Mouse (Mus musculus) intestine, embryonic 16.5 days (tissue): ENCODE data around the gene Clcn7. TPM values are rescaled to one million over a fixed set of nuclear protein-coding genes. Genes with fewer than 3 reads are reported as not detected.

ENCODE experiments used
- ATAC-seq: fragments of 200-750 bp; cut with Nextera tagmentation; 2 replicates; pipeline ENCODE4 v1.8.0; 2017; ENCODE audit warnings: moderate TSS enrichment, moderate library complexity
- H3K27ac ChIP-seq: fragments of 300-500 bp; sonication (generic); 2 replicates; pipeline ENCODE4 v1.5.1; 2014; ENCODE audit warnings: mild to moderate bottlenecking, low read length
- H3K27me3 ChIP-seq: fragments of 300-500 bp; sonication (generic); replicated peaks from 2 replicates; pipeline ENCODE4 v1.6.1; 2014; ENCODE audit warnings: low read length, control low read depth, mixed read lengths; ENCODE audit not compliant: control insufficient read depth, insufficient read depth
- H3K36me3 ChIP-seq: fragments of 300-500 bp; sonication (generic); 2 replicates; pipeline ENCODE4 v1.6.1; 2014; ENCODE audit warnings: low read length, control low read depth; ENCODE audit not compliant: control insufficient read depth, insufficient read depth
- H3K4me1 ChIP-seq: fragments of 300-500 bp; sonication (generic); 2 replicates; pipeline ENCODE4 v1.6.1; 2014; ENCODE audit warnings: low read length, control low read depth, mixed read lengths; ENCODE audit not compliant: control insufficient read depth, insufficient read depth
- H3K4me2 ChIP-seq: fragments of 300-500 bp; sonication (generic); 2 replicates; pipeline ENCODE4 v1.6.1; 2014; ENCODE audit warnings: low read depth, low read length, control low read depth
- H3K4me3 ChIP-seq: fragments of 300-500 bp; sonication (generic); 2 replicates; pipeline ENCODE4 v1.5.1; 2014; ENCODE audit warnings: mild to moderate bottlenecking, low read length
- H3K9ac ChIP-seq: fragments of 300-500 bp; sonication (generic); 2 replicates; pipeline ENCODE4 v1.6.1; 2014; ENCODE audit warnings: low read depth, low read length
- H3K9me3 ChIP-seq: fragments of 300-500 bp; sonication (generic); 2 replicates; pipeline ENCODE4 v1.6.1; 2016; ENCODE audit warnings: low read length, control low read depth; ENCODE audit not compliant: control insufficient read depth
- WGBS: fragments of 180-500 bp; shearing (Covaris S2); extraction: QIAGEN DNeasy Blood & Tissue Kit; methylation state at CpG from one replicate; pipeline ENCODE4 v1.1.7; 2014; 5-methylcytosine and 5-hydroxymethylcytosine counted together
- polyA plus RNA-seq: library from polyadenylated mRNA; unstranded; fragments of >200 nt; fragmentation: Nextera tagmentation; extraction: Ambion mirVana; gene quantifications from 2 replicates; pipeline ENCODE4 v1.2.1, GENCODE M21; 2015

Gene Clcn7
- polyA plus RNA-seq, 1 experiment from 2014 or later: 21.8 TPM

GRCm38 (mm10) chr17:25188150-25189031, 55.2 kb downstream of the Clcn7 start, which contains the start of gene Unkl:
Unkl (plus strand) TSS chr17:25188397.
- Histone ChIP-seq H3K9ac (peak within 1 kb of the TSS; percentile 95), H3K4me1 (peaks cover 23% of the 10 kb centered on the region), H3K9me3 (no peaks in the 10 kb centered on the region), H3K36me3 (no peaks in the 10 kb centered on the region), H3K4me3 (peak within 1 kb of the TSS; percentile 94), H3K27ac (peak within 1 kb of the TSS; percentile 73), H3K27me3 (no peaks in the 10 kb centered on the region), H3K4me2 (peak within 1 kb of the TSS; percentile 87)
- ATAC-seq: peak; percentile 34
- under 1% methylated on average over 90 of the region's 104 CpGs for WGBS

- H3K9ac ChIP-seq: peak overlapping the region; percentile 95
- no peaks in the 10 kb centered on the region for H3K9me3 ChIP-seq
- H3K4me2 ChIP-seq: peak overlapping the region; percentile 87
- peaks cover 18% of the 10 kb centered on the region for H3K4me1 ChIP-seq
- 4% methylated on average over 16 of the region's 16 CpGs for WGBS
- no peak for ATAC-seq
- H3K27ac ChIP-seq: no peak overlapping the region
- no peaks in the 10 kb centered on the region for H3K27me3 ChIP-seq
- peak overlapping the region; percentile 94 for H3K4me3 ChIP-seq
- no peaks in the 10 kb centered on the region for H3K36me3 ChIP-seq
Measured at GRCm38 (mm10) chr17:25189091-25189490, 55.9 kb downstream of the Clcn7 start.

- Histone ChIP-seq H3K27me3 (no peaks in the 10 kb centered on the region), H3K9ac (no peak overlapping the region), H3K4me1 (no peaks in the 10 kb centered on the region), H3K4me2 (no peak overlapping the region), H3K27ac (no peak overlapping the region), H3K9me3 (no peaks in the 10 kb centered on the region), H3K36me3 (peaks cover 22% of the 10 kb centered on the region), H3K4me3 (no peak overlapping the region)
- no peak for ATAC-seq
- WGBS: 90% methylated on average over 4 of the region's 4 CpGs
Measured at GRCm38 (mm10) chr17:25202401-25202800, 69.2 kb downstream of the Clcn7 start.

DNA sequence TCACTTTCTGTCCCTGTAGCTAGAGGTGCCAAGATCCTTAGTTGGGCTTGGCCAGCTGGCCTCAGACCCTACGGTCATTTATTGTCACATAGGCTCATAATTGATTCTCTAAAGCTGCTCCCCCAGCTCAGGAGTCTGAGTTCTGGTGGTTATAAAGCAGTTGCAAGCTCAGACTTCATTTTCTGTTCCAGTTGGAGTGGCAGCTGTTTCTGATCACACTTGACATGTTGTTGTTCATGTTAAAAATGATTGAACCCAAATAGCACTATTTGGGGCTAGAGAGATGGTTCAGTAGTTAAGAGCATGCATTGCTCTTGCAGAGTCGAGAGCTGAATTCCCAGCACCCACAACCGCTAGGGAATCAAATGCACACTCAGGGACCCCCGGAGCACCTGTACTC, 76.8 kb downstream of the Clcn7 start:
- Histone ChIP-seq H3K4me2 (no peak overlapping the region), H3K27ac (no peak overlapping the region), H3K27me3 (no peaks in the 10 kb centered on the region), H3K9ac (no peak overlapping the region), H3K9me3 (no peaks in the 10 kb centered on the region), H3K4me3 (no peak overlapping the region), H3K36me3 (peaks cover 23% of the 10 kb centered on the region; the same call in 1 of the 2 replicates), H3K4me1 (no peaks in the 10 kb centered on the region)
- 75% methylated on average over 4 of the region's 4 CpGs for WGBS
- ATAC-seq: no peak

- peaks cover 19% of the 10 kb centered on the region; the same call in 1 of the 2 replicates for H3K36me3 ChIP-seq
- no peak overlapping the region for H3K9ac ChIP-seq
- H3K9me3 ChIP-seq: no peaks in the 10 kb centered on the region
- ATAC-seq: no peak
- no peak overlapping the region for H3K4me2 ChIP-seq
- no peak overlapping the region for H3K4me3 ChIP-seq
- no peaks in the 10 kb centered on the region for H3K27me3 ChIP-seq
- 84% methylated on average over 15 of the region's 15 CpGs for WGBS
- no peak overlapping the region for H3K27ac ChIP-seq
- H3K4me1 ChIP-seq: no peaks in the 10 kb centered on the region
Measured at GRCm38 (mm10) chr17:25210680-25211466, 77.7 kb downstream of the Clcn7 start.

DNA sequence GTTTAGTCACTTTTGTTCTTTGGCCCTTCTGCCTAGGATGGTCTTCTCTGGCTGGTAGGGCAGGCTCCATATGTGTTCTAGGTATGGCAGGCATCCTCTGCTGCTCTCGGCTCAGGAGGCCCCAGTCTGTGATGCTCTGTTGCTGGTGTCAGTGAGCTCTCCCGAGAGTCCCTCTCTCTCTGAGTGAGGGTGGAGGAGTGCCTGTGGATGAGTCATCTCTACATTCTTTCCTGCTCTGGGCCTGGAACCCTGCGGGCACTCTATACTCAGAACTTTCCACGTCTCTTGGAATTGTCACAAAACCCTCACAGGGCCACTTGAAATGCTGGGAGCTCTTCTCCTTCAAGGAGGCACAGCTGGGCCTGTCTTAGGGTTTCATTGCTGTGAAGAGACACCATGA, 78.5 kb downstream of the Clcn7 start:
- no peak overlapping the region for H3K4me2 ChIP-seq
- H3K36me3 ChIP-seq: peaks cover 21% of the 10 kb centered on the region; the same call in 1 of the 2 replicates
- no peak overlapping the region for H3K4me3 ChIP-seq
- ATAC-seq: no peak
- no peaks in the 10 kb centered on the region for H3K9me3 ChIP-seq
- no peak overlapping the region for H3K27ac ChIP-seq
- no peaks in the 10 kb centered on the region for H3K27me3 ChIP-seq
- 84% methylated on average over 4 of the region's 4 CpGs for WGBS
- no peak overlapping the region for H3K9ac ChIP-seq
- no peaks in the 10 kb centered on the region for H3K4me1 ChIP-seq

Other genes starting within 250 kb of the Clcn7 start
- gene Nubp2, start 247.0 kb upstream of the Clcn7 start, polyA plus RNA-seq: 58.9 and 61.3 TPM in 2 replicates
- gene Spsb3, start 246.7 kb upstream of the Clcn7 start, polyA plus RNA-seq: 33.9 and 34.4 TPM in 2 replicates
- gene Eme2, start 238.3 kb upstream of the Clcn7 start, polyA plus RNA-seq: 28.3 and 33.0 TPM in 2 replicates
- 121 and 129 TPM in 2 replicates for gene Mrps34, start 238.3 kb upstream of the Clcn7 start, polyA plus RNA-seq
- 76.8 and 77.1 TPM in 2 replicates for gene Nme3, start 236.9 kb upstream of the Clcn7 start, polyA plus RNA-seq
- gene Mapk8ip3, start 196.4 kb upstream of the Clcn7 start, polyA plus RNA-seq: 20.2 and 21.8 TPM in 2 replicates
- 146 and 163 TPM in 2 replicates for gene Jpt2, start 172.7 kb upstream of the Clcn7 start, polyA plus RNA-seq
- 3.1 and 3.3 TPM in 2 replicates for gene Cramp1l, start 117.6 kb upstream of the Clcn7 start, polyA plus RNA-seq
- gene Ift140, start 117.3 kb upstream of the Clcn7 start, polyA plus RNA-seq: 12.7 and 12.9 TPM in 2 replicates
- gene Tmem204, start 49.8 kb upstream of the Clcn7 start, polyA plus RNA-seq: 22.2 and 25.8 TPM in 2 replicates
- gene Telo2, start 17.4 kb upstream of the Clcn7 start, polyA plus RNA-seq: 32.1 and 32.3 TPM in 2 replicates
- gene Ptx4, start 12.6 kb upstream of the Clcn7 start, polyA plus RNA-seq: 0.20 and 0.24 TPM in 2 replicates
- 0.15 and 0.18 TPM in 2 replicates for gene Ccdc154, start 29.1 kb downstream of the Clcn7 start, polyA plus RNA-seq
- gene Gm38655, start 42.1 kb downstream of the Clcn7 start, polyA plus RNA-seq: 1.3 and 1.6 TPM in 2 replicates
- gene BC003965, start 51.2 kb downstream of the Clcn7 start, polyA plus RNA-seq: 35.1 and 39.7 TPM in 2 replicates
- gene Unkl, start 55.0 kb downstream of the Clcn7 start, polyA plus RNA-seq: 4.8 and 5.3 TPM in 2 replicates
- gene Gnptg, start 106.7 kb downstream of the Clcn7 start, polyA plus RNA-seq: 40.6 and 45.8 TPM in 2 replicates
- gene Tsr3, start 106.8 kb downstream of the Clcn7 start, polyA plus RNA-seq: 33.1 and 37.0 TPM in 2 replicates
- 2.5 and 4.0 TPM in 2 replicates for gene Baiap3, start 123.0 kb downstream of the Clcn7 start, polyA plus RNA-seq
- 430 and 478 TPM in 2 replicates for gene Ube2i, start 141.2 kb downstream of the Clcn7 start, polyA plus RNA-seq
- 0.39 and 0.62 TPM in 2 replicates for gene Prss34, start 165.0 kb downstream of the Clcn7 start, polyA plus RNA-seq
- gene Prss28, start 175.3 kb downstream of the Clcn7 start, polyA plus RNA-seq: not detected in 2 replicates
- gene Prss29, start 185.3 kb downstream of the Clcn7 start, polyA plus RNA-seq: not detected in 2 replicates
- 0.22 TPM in 1 of 2 replicates, not detected in the other for gene Tpsab1, start 212.2 kb downstream of the Clcn7 start, polyA plus RNA-seq
- gene Tpsb2, start 232.9 kb downstream of the Clcn7 start, polyA plus RNA-seq: 3.7 and 4.5 TPM in 2 replicates
- 26.3 and 28.6 TPM in 2 replicates for gene Tpsg1, start 235.9 kb downstream of the Clcn7 start, polyA plus RNA-seq